Mouse (Mus musculus): Measurements from ENCODE around the gene Nr1h2. TPM values are rescaled to one million over a fixed set of nuclear protein-coding genes. Genes with fewer than 3 reads are reported as not detected.

Gene Nr1h2
- polyA plus RNA-seq, 1 experiment from 2014 or later: 75.3 TPM

DNA sequence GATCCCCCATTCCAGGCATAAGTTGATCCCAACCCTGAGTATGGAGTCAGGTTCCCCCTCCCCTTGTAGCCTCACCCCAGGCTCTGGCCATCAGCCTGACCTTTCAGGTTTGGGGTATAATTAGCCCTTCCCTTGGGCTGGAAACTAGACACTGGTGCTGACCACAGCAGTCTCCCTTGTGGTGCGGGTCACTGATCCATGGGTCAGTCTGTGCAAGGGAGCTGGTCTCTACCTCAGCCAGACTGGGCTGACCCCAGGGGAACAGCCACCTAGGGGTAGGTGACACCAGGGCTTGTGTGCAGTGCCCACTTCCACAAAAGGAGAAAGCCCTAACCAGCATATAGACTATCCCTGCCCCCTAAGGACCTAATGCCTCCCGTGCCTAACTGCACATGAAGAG is 30.7 kb downstream of the Nr1h2 start:
- no peak overlapping the region for H3K27ac ChIP-seq
- no peak for ATAC-seq (ENCODE audit: borderline replicate concordance, extremely low read depth, low FRiP score, low TSS enrichment)
- H3K9ac ChIP-seq: no peak overlapping the region
- no peaks in the 10 kb centered on the region for H3K36me3 ChIP-seq
- H3K4me1 ChIP-seq: peaks cover 27% of the 10 kb centered on the region
- H3K4me3 ChIP-seq: no peak overlapping the region
- H3K27me3 ChIP-seq: peaks cover 55% of the 10 kb centered on the region
- H3K9me3 ChIP-seq: no peaks in the 10 kb centered on the region
- no peak overlapping the region for H3K4me2 ChIP-seq
- 64% methylated on average over 2 of the region's 2 CpGs for WGBS

DNA sequence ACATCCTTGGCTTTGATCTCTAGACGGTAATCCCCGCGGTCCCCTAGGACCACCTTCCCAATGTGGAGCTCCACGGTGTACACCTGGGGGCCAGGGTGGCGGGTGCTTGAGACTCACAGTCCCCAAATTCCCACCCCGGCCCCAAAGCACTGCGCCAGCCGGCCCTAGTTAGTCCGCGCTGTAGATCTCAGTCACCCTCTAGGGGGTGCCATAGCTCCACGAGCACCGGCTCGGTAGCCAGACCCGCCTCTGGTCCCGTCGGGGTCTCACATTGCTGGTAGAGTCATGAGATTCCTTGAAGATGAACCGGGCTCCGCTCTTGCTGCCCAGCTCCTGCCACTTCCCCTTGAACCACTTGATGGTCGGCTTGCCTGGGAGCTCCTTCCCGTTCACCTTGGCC is 32.0 kb downstream of the Nr1h2 start:
- Histone ChIP-seq H3K4me3 (no peak overlapping the region), H3K36me3 (no peaks in the 10 kb centered on the region), H3K9ac (0 out of 2 replicates have a peak overlapping the region, but pooled peaks have one; percentile 14), H3K27ac (no peak overlapping the region), H3K9me3 (no peaks in the 10 kb centered on the region), H3K27me3 (peaks cover 47% of the 10 kb centered on the region), H3K4me2 (peak overlapping the region; percentile 36), H3K4me1 (peaks cover 22% of the 10 kb centered on the region)
- ATAC-seq (ENCODE audit: borderline replicate concordance, extremely low read depth, low FRiP score, low TSS enrichment): 0 out of 2 replicates have a peak, but pooled peaks have one; percentile 15
- WGBS: 2% methylated on average over 20 of the region's 20 CpGs

DNA sequence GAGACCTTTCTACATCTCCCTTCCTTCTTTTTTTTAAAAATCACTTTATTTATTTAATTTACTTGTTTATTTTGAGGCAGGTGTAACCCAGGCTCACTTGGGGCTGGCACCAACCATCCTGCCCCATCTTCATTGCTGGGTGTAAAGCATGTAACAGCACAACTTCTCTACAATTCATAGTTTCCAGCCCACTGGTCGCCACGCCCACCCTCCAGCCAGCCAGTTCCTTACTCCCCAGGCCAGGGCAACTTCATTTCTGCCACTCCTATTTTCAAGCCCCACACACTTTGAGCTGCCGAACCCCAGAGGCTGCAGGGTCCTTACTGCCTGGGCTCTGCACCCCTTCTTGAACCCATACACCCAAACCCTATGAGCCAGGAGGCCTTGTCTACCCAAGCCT is 32.8 kb downstream of the Nr1h2 start:
- Histone ChIP-seq H3K27ac (no peak overlapping the region), H3K9ac (no peak overlapping the region), H3K27me3 (peaks cover 40% of the 10 kb centered on the region), H3K4me3 (no peak overlapping the region), H3K4me2 (no peak overlapping the region), H3K4me1 (peaks cover 22% of the 10 kb centered on the region), H3K9me3 (no peaks in the 10 kb centered on the region), H3K36me3 (no peaks in the 10 kb centered on the region)
- WGBS: 59% methylated on average over 3 of the region's 3 CpGs
- no peak for ATAC-seq (ENCODE audit: borderline replicate concordance, extremely low read depth, low FRiP score, low TSS enrichment)

DNA sequence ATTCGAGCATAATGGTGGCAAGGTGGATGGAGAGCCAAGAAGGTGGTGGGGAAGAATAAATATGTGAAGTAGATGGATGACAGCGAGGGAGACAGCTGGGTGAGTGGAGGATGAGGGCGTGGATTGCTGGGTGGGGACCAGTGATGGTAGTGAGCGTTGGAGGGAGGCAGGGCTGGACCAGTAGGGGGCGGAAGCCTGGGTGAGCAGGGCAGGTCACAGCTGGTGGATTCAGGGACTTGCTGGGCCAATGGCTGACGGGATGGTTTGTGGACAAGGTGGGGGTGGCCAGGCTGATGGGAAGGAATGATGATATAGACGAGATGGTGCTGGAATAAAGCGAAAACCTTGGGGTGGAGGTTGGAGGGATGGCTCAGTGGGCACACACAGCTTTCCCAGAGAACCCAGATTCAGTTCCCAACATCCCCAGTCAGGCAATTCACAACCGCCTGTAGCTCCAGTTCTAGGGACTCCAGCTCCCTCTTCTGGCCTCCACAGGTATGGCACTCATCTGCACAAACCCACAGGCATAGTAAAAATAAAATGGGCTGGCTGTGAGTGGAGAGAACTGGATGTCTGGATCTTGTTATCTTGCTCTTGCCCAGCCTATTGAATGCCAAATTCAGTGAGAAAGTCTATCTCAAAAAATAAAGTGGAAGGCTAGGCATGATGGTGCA is 34.4 kb downstream of the Nr1h2 start:
- H3K9me3 ChIP-seq: no peaks in the 10 kb centered on the region
- no peak overlapping the region for H3K9ac ChIP-seq
- H3K27me3 ChIP-seq: peaks cover 39% of the 10 kb centered on the region
- H3K4me1 ChIP-seq: peaks cover 9% of the 10 kb centered on the region
- no peaks in the 10 kb centered on the region for H3K36me3 ChIP-seq
- no peak overlapping the region for H3K4me3 ChIP-seq
- H3K4me2 ChIP-seq: no peak overlapping the region
- no peak overlapping the region for H3K27ac ChIP-seq
- no peak for ATAC-seq (ENCODE audit: borderline replicate concordance, extremely low read depth, low FRiP score, low TSS enrichment)
- WGBS: 60% methylated on average over 9 of the region's 9 CpGs

DNA sequence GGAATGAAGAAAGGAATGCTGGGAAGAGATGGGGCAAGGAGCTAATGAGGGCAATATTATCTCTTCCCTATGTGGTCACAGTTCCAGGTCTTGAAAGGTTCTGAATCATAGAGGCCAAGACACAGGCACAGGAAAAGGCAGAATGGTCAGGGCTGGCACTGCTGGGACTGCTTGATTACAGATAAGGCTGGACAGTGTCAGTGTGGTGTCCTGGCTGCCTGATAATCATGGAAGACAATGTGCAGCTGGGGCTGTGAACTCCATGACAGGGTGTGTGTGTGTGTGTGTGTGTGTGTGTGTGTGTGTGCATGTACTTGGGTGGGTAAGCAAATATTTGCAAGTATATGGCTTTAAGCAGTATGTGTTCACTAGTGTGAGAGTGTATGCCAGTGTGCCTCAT is 46.3 kb downstream of the Nr1h2 start:
- Histone ChIP-seq H3K9ac (no peak overlapping the region), H3K4me3 (no peak overlapping the region), H3K9me3 (no peaks in the 10 kb centered on the region), H3K27ac (no peak overlapping the region), H3K36me3 (no peaks in the 10 kb centered on the region), H3K4me2 (no peak overlapping the region), H3K4me1 (no peaks in the 10 kb centered on the region), H3K27me3 (peaks cover 10% of the 10 kb centered on the region)
- ATAC-seq (ENCODE audit: borderline replicate concordance, extremely low read depth, low FRiP score, low TSS enrichment): no peak

DNA sequence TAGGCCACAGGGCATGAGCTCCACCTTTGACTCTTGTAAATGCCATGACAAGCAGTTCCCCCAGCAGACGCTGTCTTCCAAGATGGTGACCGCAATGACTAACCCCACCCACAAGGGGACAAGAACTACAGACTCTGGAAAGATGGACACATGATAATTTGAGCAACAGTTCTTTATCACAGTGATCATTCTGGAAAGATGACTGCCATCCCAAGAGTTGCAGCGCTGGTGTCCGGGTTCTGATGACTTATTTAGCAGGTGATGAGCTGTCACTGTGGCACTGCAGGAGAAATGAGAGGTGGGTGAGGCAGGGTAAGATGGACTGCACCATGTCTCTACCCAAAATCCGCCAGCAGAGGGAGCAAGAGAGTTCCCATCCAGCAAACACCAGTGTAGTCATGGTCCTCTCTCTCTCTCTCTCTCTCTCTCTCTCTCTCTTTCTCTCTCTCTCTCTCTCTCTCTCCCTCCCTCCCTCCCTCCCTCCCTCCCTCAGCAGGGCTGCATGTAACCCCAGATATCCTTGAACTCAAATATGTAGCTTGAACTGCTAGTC is 52.1 kb downstream of the Nr1h2 start:
- Histone ChIP-seq H3K4me2 (no peak overlapping the region), H3K4me1 (peaks cover 8% of the 10 kb centered on the region; the same call in 1 of the 2 replicates), H3K36me3 (no peaks in the 10 kb centered on the region), H3K9me3 (no peaks in the 10 kb centered on the region), H3K4me3 (no peak overlapping the region), H3K27ac (no peak overlapping the region), H3K9ac (no peak overlapping the region), H3K27me3 (0 out of 2 replicates have a peak, but pooled peaks cover 7% of the 10 kb centered on the region)
- peak; percentile 33; the same call in 1 of the 2 replicates for ATAC-seq (ENCODE audit: borderline replicate concordance, extremely low read depth, low FRiP score, low TSS enrichment)
- 30% methylated on average over 5 of the region's 5 CpGs for WGBS

DNA sequence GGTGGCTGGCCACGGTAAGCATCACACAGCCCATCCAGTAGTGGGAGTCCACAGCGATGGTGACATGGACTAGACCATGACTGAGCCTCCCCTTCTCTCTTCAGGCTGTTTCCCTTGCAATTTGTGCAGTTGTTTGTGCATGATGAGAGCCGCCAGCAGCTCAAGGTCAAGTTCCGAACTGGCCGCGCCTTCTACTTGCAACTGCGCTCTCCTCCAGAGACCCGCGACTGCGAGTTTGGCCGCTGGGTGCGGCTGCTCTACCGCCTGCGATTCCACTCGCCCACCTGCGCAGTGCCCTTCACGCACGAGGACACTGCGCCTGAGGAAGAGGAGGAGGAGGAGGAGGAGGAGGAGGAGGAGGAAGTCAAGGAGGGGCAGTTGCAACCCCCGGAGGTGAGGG is 53.7 kb downstream of the Nr1h2 start:
- Histone ChIP-seq H3K27ac (no peak overlapping the region), H3K4me2 (no peak overlapping the region), H3K4me1 (peaks cover 16% of the 10 kb centered on the region), H3K9ac (no peak overlapping the region), H3K27me3 (0 out of 2 replicates have a peak, but pooled peaks cover 7% of the 10 kb centered on the region), H3K4me3 (no peak overlapping the region), H3K36me3 (no peaks in the 10 kb centered on the region), H3K9me3 (no peaks in the 10 kb centered on the region)
- WGBS: 50% methylated on average over 16 of the region's 20 CpGs
- ATAC-seq (ENCODE audit: borderline replicate concordance, extremely low read depth, low FRiP score, low TSS enrichment): no peak

Small RNA genes lying within 50 kb of the gene (microRNA-seq; reads per million reads assigned to microRNA genes)
- gene Mir7053: not detected

Other genes with a start within 250 kb of the Nr1h2 start
- 2.5 and 2.6 TPM in 2 replicates for gene Clec11a, start 247.0 kb downstream of the Nr1h2 start, polyA plus RNA-seq (2015; fragmentation: Nextera tagmentation; extraction: Ambion mirVana)
- gene Shank1, start 243.7 kb downstream of the Nr1h2 start, polyA plus RNA-seq (2015; fragmentation: Nextera tagmentation; extraction: Ambion mirVana): 0.96 and 1.1 TPM in 2 replicates
- gene Syt3, start 169.8 kb downstream of the Nr1h2 start, polyA plus RNA-seq (2015; fragmentation: Nextera tagmentation; extraction: Ambion mirVana): 2.1 and 2.3 TPM in 2 replicates
- 1.1 and 1.4 TPM in 2 replicates for gene 1700008O03Rik, start 168.1 kb downstream of the Nr1h2 start, polyA plus RNA-seq (2015; fragmentation: Nextera tagmentation; extraction: Ambion mirVana)
- 0.88 and 0.98 TPM in 2 replicates for gene Lrrc4b, start 124.9 kb downstream of the Nr1h2 start, polyA plus RNA-seq (2015; fragmentation: Nextera tagmentation; extraction: Ambion mirVana)
- 0.62 and 0.88 TPM in 2 replicates for gene Aspdh, start 88.6 kb downstream of the Nr1h2 start, polyA plus RNA-seq (2015; fragmentation: Nextera tagmentation; extraction: Ambion mirVana)
- gene Josd2, start 86.0 kb downstream of the Nr1h2 start, polyA plus RNA-seq (2015; fragmentation: Nextera tagmentation; extraction: Ambion mirVana): 109 and 111 TPM in 2 replicates
- 107 and 108 TPM in 2 replicates for gene Emc10, start 57.4 kb downstream of the Nr1h2 start, polyA plus RNA-seq (2015; fragmentation: Nextera tagmentation; extraction: Ambion mirVana)
- 9.1 and 11.1 TPM in 2 replicates for gene Fam71e1, start 57.4 kb downstream of the Nr1h2 start, polyA plus RNA-seq (2015; fragmentation: Nextera tagmentation; extraction: Ambion mirVana)
- gene Mybpc2, start 29.3 kb downstream of the Nr1h2 start, polyA plus RNA-seq (2015; fragmentation: Nextera tagmentation; extraction: Ambion mirVana): 0.45 and 0.65 TPM in 2 replicates
- 0.77 and 2.0 TPM in 2 replicates for gene Spib, start 21.9 kb downstream of the Nr1h2 start, polyA plus RNA-seq (2015; fragmentation: Nextera tagmentation; extraction: Ambion mirVana)
- 108 and 112 TPM in 2 replicates for gene Pold1, start 5.1 kb downstream of the Nr1h2 start, polyA plus RNA-seq (2015; fragmentation: Nextera tagmentation; extraction: Ambion mirVana)
- 30.9 and 42.2 TPM in 2 replicates for gene Napsa, start 18.4 kb upstream of the Nr1h2 start, polyA plus RNA-seq (2015; fragmentation: Nextera tagmentation; extraction: Ambion mirVana)
- 1.5 and 2.1 TPM in 2 replicates for gene Kcnc3, start 36.7 kb upstream of the Nr1h2 start, polyA plus RNA-seq (2015; fragmentation: Nextera tagmentation; extraction: Ambion mirVana)
- gene Myh14, start 116.9 kb upstream of the Nr1h2 start, polyA plus RNA-seq (2015; fragmentation: Nextera tagmentation; extraction: Ambion mirVana): 44.1 and 47.8 TPM in 2 replicates
- not detected in 2 replicates for gene Izumo2, start 154.8 kb upstream of the Nr1h2 start, polyA plus RNA-seq (2015; fragmentation: Nextera tagmentation; extraction: Ambion mirVana)
- gene Vrk3, start 194.5 kb upstream of the Nr1h2 start, polyA plus RNA-seq (2015; fragmentation: Nextera tagmentation; extraction: Ambion mirVana): 40.6 and 46.1 TPM in 2 replicates
- 2.1 and 2.2 TPM in 2 replicates for gene Zfp473, start 197.1 kb upstream of the Nr1h2 start, polyA plus RNA-seq (2015; fragmentation: Nextera tagmentation; extraction: Ambion mirVana)

Measured in lung, embryonic 15.5 days (tissue).